Mouse (Mus musculus): ENCODE data around the gene Gpr68.

Gpr68 gene

GRCm38 (mm10) chr12:100867097-100867496, 40.9 kb downstream of the Gpr68 start:
- no peak for DNase-seq

GRCm38 (mm10) chr12:100865509-100866078, 42.4 kb downstream of the Gpr68 start:
- no peak for DNase-seq

GRCm38 (mm10) chr12:100865072-100865471, 42.9 kb downstream of the Gpr68 start:
- DNase-seq, result no peak

GRCm38 (mm10) chr12:100862856-100863446, 45.0 kb downstream of the Gpr68 start:
- no peak for DNase-seq

GRCm38 (mm10) chr12:100862272-100862671, 45.7 kb downstream of the Gpr68 start:
- no peak for DNase-seq

- DNase-seq, result no peak
Measured at GRCm38 (mm10) chr12:100857791-100858190, 50.2 kb downstream of the Gpr68 start.

- no peak for DNase-seq
Measured at GRCm38 (mm10) chr12:100856337-100856736, 51.7 kb downstream of the Gpr68 start.

GRCm38 (mm10) chr12:100852370-100852769, 55.6 kb downstream of the Gpr68 start:
- no peak for DNase-seq

- DNase-seq, result no peak
Measured at GRCm38 (mm10) chr12:100849421-100850138, 58.4 kb downstream of the Gpr68 start.

GRCm38 (mm10) chr12:100847437-100848080, 60.4 kb downstream of the Gpr68 start:
- no peak for DNase-seq

- no peak for DNase-seq
Measured at GRCm38 (mm10) chr12:100846566-100846965, 61.4 kb downstream of the Gpr68 start.

GRCm38 (mm10) chr12:100845829-100846228, 62.2 kb downstream of the Gpr68 start:
- no peak for DNase-seq

GRCm38 (mm10) chr12:100844546-100844945, 63.5 kb downstream of the Gpr68 start:
- no peak for DNase-seq

GRCm38 (mm10) chr12:100843171-100843570, 64.8 kb downstream of the Gpr68 start:
- no peak for DNase-seq

GRCm38 (mm10) chr12:100841211-100841792, 66.7 kb downstream of the Gpr68 start:
- DNase-seq, result peak; percentile 70

GRCm38 (mm10) chr12:100839926-100840325, 68.1 kb downstream of the Gpr68 start:
- DNase-seq, result no peak

- DNase-seq, result no peak
Measured at GRCm38 (mm10) chr12:100839079-100839600, 68.9 kb downstream of the Gpr68 start.

GRCm38 (mm10) chr12:100837208-100837607, 70.8 kb downstream of the Gpr68 start:
- DNase-seq, result no peak

- DNase-seq, result no peak
Measured at GRCm38 (mm10) chr12:100831629-100832325, 76.2 kb downstream of the Gpr68 start.

GRCm38 (mm10) chr12:100831021-100831420, 77.0 kb downstream of the Gpr68 start:
- no peak for DNase-seq

All from right cerebral cortex, postnatal 25 days (tissue).